Mouse (Mus musculus) central nervous system, embryonic 11.5 days (tissue): ENCODE results near the gene Krtap1-3. TPM values are rescaled to one million over a fixed set of nuclear protein-coding genes. Genes with fewer than 3 reads are reported as not detected.

Experiments
- polyA plus RNA-seq: library from polyadenylated mRNA; depleted of rRNA; stranded (reverse); fragments of >200 nt; gene quantifications from 2 replicates; pipeline ENCODE4 v1.2.3, GENCODE M21; 2012; rRNA removed

Gene Krtap1-3
- polyA plus RNA-seq, result not detected in 2 replicates

DNA sequence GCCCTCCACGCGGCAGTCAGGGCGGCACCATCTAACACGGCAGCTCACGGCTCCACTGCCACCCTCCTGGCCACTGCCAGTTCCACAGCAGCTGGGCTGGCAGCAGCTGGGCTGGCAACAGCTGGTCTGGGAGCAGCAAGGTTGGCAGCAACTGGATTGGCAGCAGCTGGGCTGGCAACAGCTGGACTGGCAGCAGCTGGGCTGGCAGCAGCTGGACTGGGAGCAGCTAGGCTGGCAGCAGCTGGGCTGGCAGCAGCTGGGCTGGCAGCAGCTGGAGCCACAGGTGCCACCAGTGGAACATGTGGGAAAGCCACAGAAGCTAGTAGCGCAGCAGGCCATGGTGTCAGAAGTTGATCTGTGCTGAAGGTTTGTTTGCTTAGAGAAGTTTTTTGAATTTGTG lies at the start of gene Krtap1-3:
Gene Krtap1-3, minus strand, starts transcription at position 359 of the 400 bp plus-strand sequence.

GRCm38 (mm10) chr11:99634653-99635134 lies 43.6 kb upstream of the Krtap1-3 start, which contains the start of gene Krtap4-2:
Krtap4-2 (minus strand) TSS chr11:99635084.

GRCm38 (mm10) chr11:99628138-99628537 lies 37.0 kb upstream of the Krtap1-3 start, which contains the start of gene Krtap4-1:
Krtap4-1 (minus strand) TSS chr11:99628238.

GRCm38 (mm10) chr11:99620335-99620734 lies 29.2 kb upstream of the Krtap1-3 start, which contains the start of gene Gm11562:
Gm11562 (minus strand) TSS chr11:99620435.

GRCm38 (mm10) chr11:99614796-99615363 lies 23.7 kb upstream of the Krtap1-3 start, which contains the start of gene Krtap2-4:
Krtap2-4 (minus strand) TSS chr11:99614846.

DNA sequence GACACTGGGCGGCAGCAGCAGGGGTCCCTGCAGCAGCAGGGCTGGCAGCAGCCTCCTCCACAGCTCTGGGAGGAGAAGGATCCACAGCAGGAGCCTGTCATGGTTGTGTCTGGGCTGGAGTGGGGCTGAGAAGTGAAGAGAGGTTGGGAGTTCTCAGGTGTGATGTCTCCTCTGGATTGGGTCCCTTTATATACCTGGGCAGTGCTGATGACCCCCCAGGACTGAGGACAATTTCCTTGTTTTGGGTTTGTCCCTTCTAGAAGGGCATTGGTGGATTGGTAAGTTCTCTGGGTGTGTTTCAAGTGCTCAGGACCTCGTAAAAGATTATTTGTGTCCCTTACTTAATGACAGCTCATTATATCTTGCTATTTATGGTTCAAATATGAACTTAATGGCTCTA lies 18.9 kb upstream of the Krtap1-3 start, which contains the start of gene Gm11937:
Gene Gm11937, minus strand, starts transcription at position 101 of the 400 bp plus-strand sequence.

GRCm38 (mm10) chr11:99603208-99603607 lies 12.1 kb upstream of the Krtap1-3 start, which contains the start of gene Gm11938:
Gm11938 (minus strand) TSS chr11:99603308.

DNA sequence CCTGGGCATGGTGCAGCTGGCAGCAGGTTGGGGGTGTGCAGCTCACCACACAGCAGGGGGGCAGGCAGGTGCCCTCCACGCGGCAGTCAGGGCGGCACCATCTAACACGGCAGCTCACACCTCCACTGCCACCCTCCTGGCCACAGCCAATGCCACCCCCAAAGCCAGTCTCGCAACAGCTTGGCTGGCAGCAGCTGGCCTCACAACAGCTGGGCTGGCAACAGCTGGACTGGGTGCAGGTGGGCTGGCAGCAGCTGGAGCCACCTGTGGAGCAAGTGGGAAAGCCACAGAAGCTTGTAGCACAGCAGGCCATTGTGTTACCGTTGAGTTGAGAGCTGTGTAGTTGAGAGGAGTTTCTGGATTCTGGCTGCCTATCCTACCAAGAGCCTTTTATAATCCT lies 6.6 kb upstream of the Krtap1-3 start, which contains the start of gene Krtap9-3:
Gene Krtap9-3, minus strand, starts transcription at position 364 of the 400 bp plus-strand sequence.

DNA sequence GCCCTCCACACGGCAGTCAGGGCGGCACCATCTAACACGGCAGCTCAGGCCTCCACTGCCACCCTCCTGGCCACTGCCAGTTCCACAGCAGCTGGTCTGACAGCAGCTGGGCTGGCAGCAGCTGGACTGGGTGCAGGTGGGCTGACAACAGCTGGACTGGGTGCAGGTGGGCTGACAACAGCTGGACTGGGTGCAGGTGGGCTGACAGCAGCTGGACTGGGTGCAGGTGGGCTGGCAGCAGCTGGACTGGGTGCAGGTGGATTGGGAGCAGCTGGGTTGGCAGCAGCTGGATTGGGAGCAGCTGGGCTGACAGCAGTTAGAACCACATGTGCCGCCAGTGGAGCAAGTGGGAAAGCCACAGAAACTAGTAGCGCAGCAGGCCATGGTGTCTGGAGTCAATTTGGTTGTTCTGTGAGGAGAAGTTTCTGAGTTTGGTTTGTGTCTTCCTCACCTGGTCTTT lies 7.9 kb downstream of the Krtap1-3 start, which contains the start of gene Krtap1-4:
Gene Krtap1-4, minus strand, starts transcription at position 410 of the 460 bp plus-strand sequence.

GRCm38 (mm10) chr11:99580636-99581035 lies 10.5 kb downstream of the Krtap1-3 start, which contains the start of gene Krtap1-5:
Krtap1-5 (minus strand) TSS chr11:99581016.

GRCm38 (mm10) chr11:99566530-99566929 lies 24.6 kb downstream of the Krtap1-3 start, which contains the start of gene Krtap3-1:
Krtap3-1 (minus strand) TSS chr11:99566630.

GRCm38 (mm10) chr11:99559366-99559765 lies 31.8 kb downstream of the Krtap1-3 start, which contains the start of gene Gm11939:
Gm11939 (minus strand) TSS chr11:99559466.

GRCm38 (mm10) chr11:99556753-99557152 lies 34.4 kb downstream of the Krtap1-3 start, which contains the start of gene Krtap3-2:
Krtap3-2 (minus strand) TSS chr11:99556853.

GRCm38 (mm10) chr11:99550765-99551164 lies 40.4 kb downstream of the Krtap1-3 start, which contains the start of gene Krtap3-3:
Krtap3-3 (minus strand) TSS chr11:99550865.

Other genes starting within 250 kb of the Krtap1-3 start
- gene Krt27, start 240.2 kb downstream of the Krtap1-3 start, polyA plus RNA-seq, result 0.02 TPM in 1 of 2 replicates, not detected in the other
- gene Krt28, start 216.4 kb downstream of the Krtap1-3 start, polyA plus RNA-seq, result 0.24 and 0.30 TPM in 2 replicates
- 5.6 and 10.6 TPM in 2 replicates for gene Krt10, start 202.0 kb downstream of the Krtap1-3 start, polyA plus RNA-seq
- gene Krt12, start 169.1 kb downstream of the Krtap1-3 start, polyA plus RNA-seq, result 0.04 TPM in 1 of 2 replicates, not detected in the other
- 1.1 and 2.3 TPM in 2 replicates for gene Krt20, start 153.2 kb downstream of the Krtap1-3 start, polyA plus RNA-seq
- 0.08 and 0.14 TPM in 2 replicates for gene Krt23, start 98.2 kb downstream of the Krtap1-3 start, polyA plus RNA-seq
- gene Krt39, start 70.0 kb downstream of the Krtap1-3 start, polyA plus RNA-seq, result not detected in 2 replicates
- gene Krt40, start 48.2 kb downstream of the Krtap1-3 start, polyA plus RNA-seq, result 0.07 TPM in 1 of 2 replicates, not detected in the other
- gene Krtap3-3, start 40.5 kb downstream of the Krtap1-3 start, polyA plus RNA-seq, result not detected in 2 replicates
- gene Krtap3-2, start 34.5 kb downstream of the Krtap1-3 start, polyA plus RNA-seq, result not detected in 2 replicates
- gene Gm11939, start 31.9 kb downstream of the Krtap1-3 start, polyA plus RNA-seq, result not detected in 2 replicates
- not detected in 2 replicates for gene Krtap3-1, start 24.7 kb downstream of the Krtap1-3 start, polyA plus RNA-seq
- not detected in 2 replicates for gene Krtap1-5, start 10.3 kb downstream of the Krtap1-3 start, polyA plus RNA-seq
- gene Krtap1-4, start 7.7 kb downstream of the Krtap1-3 start, polyA plus RNA-seq, result not detected in 2 replicates
- not detected in 2 replicates for gene Krtap9-3, start 6.8 kb upstream of the Krtap1-3 start, polyA plus RNA-seq
- gene Gm11938, start 12.0 kb upstream of the Krtap1-3 start, polyA plus RNA-seq, result not detected in 2 replicates
- gene Gm11937, start 18.9 kb upstream of the Krtap1-3 start, polyA plus RNA-seq, result not detected in 2 replicates
- gene Krtap2-4, start 23.5 kb upstream of the Krtap1-3 start, polyA plus RNA-seq, result not detected in 2 replicates
- gene Gm11562, start 29.1 kb upstream of the Krtap1-3 start, polyA plus RNA-seq, result not detected in 2 replicates
- gene Krtap4-1, start 36.9 kb upstream of the Krtap1-3 start, polyA plus RNA-seq, result not detected in 2 replicates
- not detected in 2 replicates for gene Krtap4-2, start 43.7 kb upstream of the Krtap1-3 start, polyA plus RNA-seq
- not detected in 2 replicates for gene Krtap4-7, start 52.8 kb upstream of the Krtap1-3 start, polyA plus RNA-seq
- gene Gm11555, start 58.9 kb upstream of the Krtap1-3 start, polyA plus RNA-seq, result not detected in 2 replicates
- not detected in 2 replicates for gene Gm11563, start 67.6 kb upstream of the Krtap1-3 start, polyA plus RNA-seq
- gene Krtap4-6, start 74.6 kb upstream of the Krtap1-3 start, polyA plus RNA-seq, result not detected in 2 replicates
- gene Gm14190, start 99.4 kb upstream of the Krtap1-3 start, polyA plus RNA-seq, result not detected in 2 replicates
- not detected in 2 replicates for gene Gm14180, start 143.0 kb upstream of the Krtap1-3 start, polyA plus RNA-seq
- not detected in 2 replicates for gene Gm11595, start 181.6 kb upstream of the Krtap1-3 start, polyA plus RNA-seq
- not detected in 2 replicates for gene Krtap4-8, start 189.4 kb upstream of the Krtap1-3 start, polyA plus RNA-seq
- not detected in 2 replicates for gene Krtap4-9, start 193.9 kb upstream of the Krtap1-3 start, polyA plus RNA-seq
- not detected in 2 replicates for gene Gm11596, start 202.1 kb upstream of the Krtap1-3 start, polyA plus RNA-seq
- not detected in 2 replicates for gene Gm11569, start 207.6 kb upstream of the Krtap1-3 start, polyA plus RNA-seq
- gene Gm11554, start 213.1 kb upstream of the Krtap1-3 start, polyA plus RNA-seq, result not detected in 2 replicates
- gene Krtap4-13, start 218.6 kb upstream of the Krtap1-3 start, polyA plus RNA-seq, result not detected in 2 replicates
- gene Gm11564, start 224.3 kb upstream of the Krtap1-3 start, polyA plus RNA-seq, result not detected in 2 replicates
- not detected in 2 replicates for gene 2300003K06Rik, start 246.7 kb upstream of the Krtap1-3 start, polyA plus RNA-seq